Mouse (Mus musculus) ES-E14 (cell line): Measurements from ENCODE around the gene Hirip3. TPM values are rescaled to one million over a fixed set of nuclear protein-coding genes. Genes with fewer than 3 reads are reported as not detected.

Experiments used
- DNase-seq: peaks from one replicate; pipeline ENCODE4 v3.0.0-alpha.2; 2013; ENCODE audit warnings: low read depth, low spot score
- H3K27ac ChIP-seq: 2 replicates; pipeline ENCODE4 v1.5.1; 2012; ENCODE audit warnings: low read depth, mild to moderate bottlenecking, low read length, moderate library complexity, mixed read lengths; ENCODE audit not compliant: poor library complexity, insufficient read depth, severe bottlenecking
- H3K36me3 ChIP-seq: 2 replicates; pipeline ENCODE4 v1.6.1; 2012; ENCODE audit warnings: mild to moderate bottlenecking, low read length, moderate library complexity, mixed read lengths; ENCODE audit not compliant: control insufficient read depth, poor library complexity, insufficient read depth, severe bottlenecking
- H3K4me1 ChIP-seq, 2 experiments: fragments of 150-350 bp in 1 of 2; sonication (generic) in 1 of 2; 2 replicates each; pipeline ENCODE4 v1.6.1; 2012; ENCODE audit warnings: low read length in 2 of 2, mild to moderate bottlenecking in 1 of 2, mixed read lengths in 1 of 2; ENCODE audit not compliant: control insufficient read depth in 2 of 2, insufficient read depth in 2 of 2, poor library complexity in 1 of 2
- H3K4me3 ChIP-seq, 2 experiments: fragments of 150-350 bp in 1 of 2; sonication (generic) in 1 of 2; 2 replicates each; pipeline ENCODE4 v1.5.1; 2012; ENCODE audit warnings: low read length in 2 of 2, low read depth in 1 of 2, mild to moderate bottlenecking in 1 of 2, mixed read lengths in 1 of 2; ENCODE audit not compliant: insufficient read depth in 1 of 2, poor library complexity in 1 of 2, severe bottlenecking in 1 of 2
- H3K9ac ChIP-seq: 2 replicates; pipeline ENCODE4 v1.6.1; 2012; ENCODE audit warnings: low read depth, mild to moderate bottlenecking, low read length, mixed read lengths; ENCODE audit not compliant: poor library complexity, insufficient read depth, severe bottlenecking
- H3K9me3 ChIP-seq: fragments of 150-350 bp; sonication (generic); 2 replicates; pipeline ENCODE4 v1.6.1; 2012; ENCODE audit warnings: low read depth, mild to moderate bottlenecking, low read length; ENCODE audit not compliant: control insufficient read depth, insufficient read depth
- CHD2 ChIP-seq: IDR thresholded peaks from 2 replicates; pipeline ENCODE4 v1.6.1; 2014; ENCODE audit warnings: mild to moderate bottlenecking, low read depth, low read length, inconsistent platforms
- HCFC1 ChIP-seq: IDR thresholded peaks from 2 replicates; pipeline ENCODE4 v1.6.1; 2012; ENCODE audit warnings: low read length, inconsistent platforms, borderline replicate concordance; ENCODE audit not compliant: insufficient read depth
- MAFK ChIP-seq: IDR thresholded peaks from 2 replicates; pipeline ENCODE4 v1.6.1; 2014; ENCODE audit warnings: mild to moderate bottlenecking, low read depth, low read length, inconsistent platforms; ENCODE audit not compliant: insufficient read depth
- ZC3H11A ChIP-seq: IDR thresholded peaks from 2 replicates; pipeline ENCODE4 v1.6.1; 2012; ENCODE audit warnings: low read depth, mild to moderate bottlenecking, inconsistent platforms, low read length, borderline replicate concordance
- ZNF384 ChIP-seq: IDR thresholded peaks from 2 replicates; pipeline ENCODE4 v1.6.1; 2012; ENCODE audit warnings: low read depth, low read length, inconsistent platforms
- in situ Hi-C, 2 experiments: fragments of 600-800 bp; cut with MboI; formaldehyde crosslinking; loops; one replicate each; pipeline ENCODE4 v1.15.1; 2025; ENCODE audit warnings: low sequenced_read_pairs in 2 of 2, inconsistent platforms in 1 of 2; ENCODE audit not compliant: unreplicated experiment in 2 of 2
- total RNA-seq: library from RNA; depleted of rRNA; stranded (reverse); fragments of 300-350 nt; gene quantifications from 2 replicates; pipeline ENCODE4 v1.2.3, GENCODE M21; 2012; rRNA removed

The Hirip3 gene
- total RNA-seq: 99.7 and 111 TPM in 2 replicates

DNA sequence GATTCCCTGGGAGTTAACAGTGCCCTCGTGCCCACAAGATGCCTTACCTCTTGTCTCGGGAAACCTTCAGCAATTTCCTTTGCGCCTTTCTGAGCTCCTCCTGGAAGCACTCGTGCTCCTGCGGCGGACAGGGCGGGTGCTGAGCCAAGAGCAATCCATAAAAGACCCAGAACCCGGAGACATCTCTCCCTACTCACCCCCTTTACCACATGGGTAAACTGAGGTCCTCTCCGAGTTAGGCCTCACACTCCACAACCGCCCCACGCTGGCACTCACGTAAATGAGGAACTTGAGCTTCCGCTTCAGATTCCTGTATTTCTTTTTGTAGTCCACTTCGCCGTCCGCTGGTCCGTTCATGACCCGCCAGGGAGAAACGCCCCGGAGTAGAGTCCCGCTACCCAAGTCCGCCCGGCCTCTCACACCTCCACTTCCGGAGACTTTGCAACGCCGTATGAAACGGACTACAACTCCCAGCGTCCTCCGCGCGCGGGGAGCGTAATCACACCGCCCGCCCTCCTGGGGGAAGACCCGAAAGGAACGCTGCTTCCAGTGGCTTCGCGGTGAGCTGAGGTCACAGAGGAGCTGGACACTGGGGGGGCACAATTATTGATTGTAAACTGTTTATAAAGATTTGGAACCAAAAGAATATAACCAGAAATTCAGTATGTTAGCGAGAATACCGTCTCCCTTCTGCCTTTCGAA lies at the start of gene Hirip3:
Gene Hirip3, plus strand, starts transcription at position 544 of the 702 bp plus-strand sequence.
- Histone ChIP-seq H3K4me1 (peaks cover 0 to 20% of the 10 kb centered on the region in 2 experiments; a peak in 3 of 4 replicates), H3K4me3 (peak within 1 kb of the TSS; percentile 77 to 86), H3K36me3 (peaks cover 54% of the 10 kb centered on the region), H3K9me3 (no peaks in the 10 kb centered on the region), H3K9ac (peak within 1 kb of the TSS; percentile 87), H3K27ac (peak within 1 kb of the TSS; percentile 84)
- in situ Hi-C loops: no loop called here
- peak; percentile 87 for DNase-seq
- no peak for TF ChIP-seq ZNF384
- TF ChIP-seq ZC3H11A: no peak
- TF ChIP-seq CHD2: peak; percentile 33; the same call in 1 of the 2 replicates
- no peak for TF ChIP-seq MAFK
- TF ChIP-seq HCFC1: peak; percentile 93

DNA sequence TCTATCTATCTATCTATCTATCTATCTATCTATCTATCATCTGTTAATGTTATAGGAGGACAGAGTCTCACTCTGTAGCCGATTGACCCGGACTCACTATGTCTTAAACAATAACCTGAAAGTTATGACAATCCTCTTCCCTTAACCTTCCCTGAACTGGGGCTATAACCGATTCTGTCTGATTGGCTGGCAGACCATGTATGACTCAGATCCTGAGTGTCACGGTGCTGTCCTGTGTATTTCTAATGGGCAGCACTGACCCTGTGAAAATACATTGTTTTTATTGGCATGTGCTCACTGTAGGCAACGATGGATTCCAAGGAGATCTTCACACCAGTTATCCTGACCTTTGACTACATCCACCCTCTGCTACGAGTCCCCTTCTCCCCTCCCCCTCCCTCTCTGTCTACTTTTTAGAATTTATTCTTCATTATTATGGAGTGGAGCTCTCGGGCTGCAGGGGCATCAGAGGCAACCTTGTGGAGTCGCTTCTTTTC lies 46.0 kb upstream of the Hirip3 start:
- peaks cover 5 to 16% of the 10 kb centered on the region in 2 experiments; a peak in 3 of 4 replicates for H3K4me1 ChIP-seq
- H3K9ac ChIP-seq: no peak overlapping the region
- H3K4me3 ChIP-seq: no peak overlapping the region
- no peaks in the 10 kb centered on the region for H3K36me3 ChIP-seq
- DNase-seq: no peak
- no peak for TF ChIP-seq ZC3H11A
- no peak overlapping the region for H3K27ac ChIP-seq
- in situ Hi-C loops: no loop called here
- no peaks in the 10 kb centered on the region for H3K9me3 ChIP-seq

DNA sequence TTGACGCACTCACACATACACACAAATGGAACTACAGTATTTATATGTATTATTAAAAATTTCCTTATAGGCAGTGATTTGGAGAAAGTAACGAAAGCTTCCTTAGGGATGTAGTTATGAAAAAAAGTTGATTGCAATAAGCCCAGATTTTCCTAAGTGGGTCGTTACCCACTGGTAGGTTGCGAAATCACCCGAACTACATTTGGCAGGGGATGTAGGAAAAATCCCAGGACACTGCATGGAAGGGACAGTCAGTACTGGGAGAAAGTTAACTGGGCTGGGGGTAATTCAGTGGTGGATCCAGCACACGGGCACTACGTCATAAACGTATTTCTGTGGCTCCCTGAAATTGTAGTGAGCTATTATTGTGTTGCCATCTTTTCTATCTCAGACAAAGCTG lies 45.3 kb upstream of the Hirip3 start:
- Histone ChIP-seq H3K4me1 (peaks cover 5 to 16% of the 10 kb centered on the region in 2 experiments; a peak in 3 of 4 replicates), H3K36me3 (no peaks in the 10 kb centered on the region), H3K9ac (no peak overlapping the region), H3K9me3 (no peaks in the 10 kb centered on the region), H3K27ac (no peak overlapping the region), H3K4me3 (no peak overlapping the region)
- in situ Hi-C loops: no loop called here
- no peak for DNase-seq
- TF ChIP-seq ZC3H11A (no peak), HCFC1 (no peak), ZNF384 (no peak), MAFK (no peak), CHD2 (no peak)

DNA sequence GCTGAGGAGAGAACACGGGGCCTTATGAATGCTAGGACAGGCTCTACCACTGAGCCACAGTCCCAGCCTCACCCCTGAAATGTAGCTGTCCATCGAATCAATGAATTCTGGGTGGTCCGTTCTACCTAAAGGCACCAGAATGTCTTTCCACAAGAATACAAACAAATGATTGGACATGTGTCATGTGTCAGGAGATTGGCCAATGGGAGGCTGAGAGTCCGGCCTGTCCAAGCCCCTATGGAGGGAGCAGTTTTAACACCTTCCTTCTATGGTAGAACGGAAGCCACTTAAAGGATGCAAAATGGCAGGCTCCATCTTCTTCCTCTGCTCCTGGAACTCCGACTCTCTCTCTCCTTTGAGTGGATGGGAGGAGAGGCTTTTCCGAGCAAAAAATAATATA lies 44.2 kb upstream of the Hirip3 start:
- no peak overlapping the region for H3K27ac ChIP-seq
- H3K9me3 ChIP-seq: no peaks in the 10 kb centered on the region

More for the DNA sequence above, 44.2 kb upstream of the Hirip3 start:
- in situ Hi-C loops: no loop called here
- Histone ChIP-seq H3K36me3 (no peaks in the 10 kb centered on the region), H3K9ac (no peak overlapping the region), H3K4me1 (peaks cover 7 to 17% of the 10 kb centered on the region in 2 experiments; a peak in 3 of 4 replicates), H3K4me3 (no peak overlapping the region)
- no peak for TF ChIP-seq CHD2
- no peak for TF ChIP-seq MAFK
- TF ChIP-seq ZC3H11A: no peak
- TF ChIP-seq ZNF384: no peak
- TF ChIP-seq HCFC1: no peak
- no peak for DNase-seq
